Mouse (Mus musculus) NIH3T3 (cell line): ENCODE results near the gene Tpm4.
"Not testable (repeated sequence)": the region's sequence is repeated elsewhere in the genome, so short reads cannot be mapped to it uniquely, and the experiment has no call there.

Source experiments
- DNase-seq: peaks from one replicate; pipeline ENCODE4 v3.0.0-alpha.2; 2012; ENCODE audit warnings: low read depth

The Tpm4 gene

DNA sequence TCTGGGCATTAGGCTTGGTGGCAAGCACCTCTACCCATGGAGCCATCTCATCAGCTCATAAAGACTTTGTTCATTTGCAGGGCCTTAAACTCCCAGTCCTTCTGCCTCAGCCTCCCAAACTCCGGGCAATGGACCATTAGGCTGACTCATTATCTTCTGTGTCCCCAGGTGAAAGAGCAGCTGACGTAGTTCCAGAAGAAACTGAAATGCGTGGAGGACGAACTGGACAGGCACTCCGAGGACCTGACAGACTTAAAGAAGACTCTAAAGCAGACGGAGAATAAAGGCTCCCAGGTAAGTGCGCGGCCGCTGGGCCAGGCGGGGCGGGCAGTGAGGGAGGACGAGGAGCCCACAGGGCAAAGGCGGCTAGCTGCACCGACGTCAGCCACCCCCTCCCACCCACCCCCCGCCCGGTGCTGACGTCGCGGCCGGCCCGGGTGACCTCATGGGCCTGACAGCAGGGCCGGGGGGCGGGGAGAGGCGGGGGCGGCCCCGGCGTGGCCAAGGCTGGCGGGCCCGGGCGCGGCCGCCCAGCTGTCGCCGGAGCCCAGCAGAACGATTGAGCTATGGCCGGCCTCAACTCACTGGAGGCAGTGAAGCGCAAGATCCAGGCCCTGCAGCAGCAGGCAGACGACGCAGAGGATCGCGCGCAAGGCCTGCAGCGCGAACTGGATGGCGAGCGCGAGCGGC, at the start of gene Tpm4:
TSS of gene Tpm4 (plus strand) at position 220 of the 690 bp plus-strand sequence.
- peak; percentile 91 for DNase-seq

DNA sequence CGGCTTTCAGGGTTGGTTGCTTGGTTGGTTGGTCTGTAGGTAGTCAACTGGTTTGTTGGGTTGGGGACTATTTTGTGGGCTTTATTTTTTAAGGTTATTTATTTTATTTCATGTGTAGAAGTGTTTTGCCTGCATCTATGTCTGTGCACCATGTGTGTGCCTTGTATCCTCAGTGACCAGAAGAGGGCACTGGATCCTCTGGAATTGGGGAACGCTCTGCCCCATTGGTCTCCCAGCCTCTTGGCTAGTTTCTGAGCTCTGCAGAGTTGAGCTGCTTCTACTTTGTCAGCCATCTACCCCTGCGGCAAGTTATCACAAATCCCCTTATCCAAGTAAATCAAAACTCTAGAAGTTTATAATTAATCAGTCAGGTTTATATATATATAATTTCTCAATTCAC, 47.2 kb upstream of the Tpm4 start:
- peak; percentile 44 for DNase-seq

DNA sequence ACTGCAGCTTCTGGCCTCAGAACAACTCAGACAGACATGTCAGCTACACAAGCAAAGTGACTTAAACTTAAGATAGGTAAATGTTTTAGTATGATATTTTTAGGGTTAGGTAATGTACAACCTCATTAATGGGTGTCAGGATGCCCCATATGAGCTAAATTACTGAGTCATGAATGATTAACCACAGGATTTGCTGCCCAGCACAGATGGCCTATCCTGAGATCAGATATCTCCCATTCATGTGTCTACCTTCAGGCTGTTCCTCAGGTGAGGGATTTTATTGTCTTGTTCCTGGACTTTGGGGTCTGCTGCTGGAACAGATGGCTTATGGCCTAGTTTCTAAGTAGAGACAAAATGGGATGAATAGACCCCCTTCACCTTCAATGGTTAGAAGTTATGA, 38.1 kb upstream of the Tpm4 start:
- not testable (repeated sequence) for DNase-seq

DNA sequence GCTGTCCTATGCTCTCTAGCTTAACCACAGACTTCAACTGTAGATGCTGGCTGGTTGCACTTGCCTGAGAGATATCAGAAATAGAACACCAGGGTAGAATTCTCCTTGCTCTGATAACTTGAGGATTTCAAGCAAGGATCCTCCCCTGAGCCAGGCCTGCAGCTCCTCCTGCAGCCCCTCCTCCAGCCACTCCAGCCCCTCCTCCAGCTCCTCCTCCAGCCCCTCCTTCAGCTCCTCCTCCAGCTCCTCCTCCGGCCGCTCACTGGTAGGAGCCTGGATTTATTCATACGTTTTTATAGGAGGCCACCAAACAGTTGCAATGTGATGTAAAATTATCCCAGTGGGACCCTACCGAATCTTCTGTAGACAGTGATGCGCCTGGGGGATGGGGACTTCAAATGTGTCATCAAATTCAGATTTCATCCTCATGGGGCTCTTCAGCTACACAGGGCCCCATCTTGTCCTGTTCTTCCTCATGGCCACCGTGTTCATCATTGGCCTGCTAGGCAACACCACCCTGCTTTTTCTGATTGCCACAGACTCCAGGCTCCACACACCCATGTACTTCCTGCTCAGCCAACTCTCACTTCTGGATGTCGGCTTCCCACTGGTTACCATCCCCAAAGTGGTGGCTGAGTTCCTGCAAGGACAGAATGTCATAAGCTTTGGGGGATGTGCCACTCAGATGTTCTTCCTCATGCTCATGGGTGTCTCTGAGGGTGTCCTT, 35.2 kb upstream of the Tpm4 start:
- DNase-seq = peak; percentile 73

DNA sequence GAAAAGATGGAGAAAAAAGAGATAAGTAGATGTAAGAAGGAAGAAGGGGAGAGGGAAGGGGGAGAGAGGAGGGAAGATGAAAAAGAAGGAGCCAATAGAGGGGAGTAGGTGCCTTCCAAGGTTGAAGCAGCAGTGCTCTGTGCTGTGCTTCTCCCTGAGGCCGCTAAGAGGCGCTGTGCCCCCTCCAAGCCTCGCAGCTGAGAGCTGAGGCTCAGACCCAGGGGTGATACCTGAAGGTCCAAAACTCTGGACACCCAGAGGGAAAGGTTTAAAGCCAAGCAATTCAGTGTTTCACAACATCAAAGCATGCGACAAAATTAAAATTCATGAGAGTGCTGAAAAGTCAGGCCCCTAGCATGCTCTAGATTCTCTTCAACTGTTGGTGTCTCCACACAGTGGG, 29.6 kb upstream of the Tpm4 start:
- peak; percentile 37 for DNase-seq

DNA sequence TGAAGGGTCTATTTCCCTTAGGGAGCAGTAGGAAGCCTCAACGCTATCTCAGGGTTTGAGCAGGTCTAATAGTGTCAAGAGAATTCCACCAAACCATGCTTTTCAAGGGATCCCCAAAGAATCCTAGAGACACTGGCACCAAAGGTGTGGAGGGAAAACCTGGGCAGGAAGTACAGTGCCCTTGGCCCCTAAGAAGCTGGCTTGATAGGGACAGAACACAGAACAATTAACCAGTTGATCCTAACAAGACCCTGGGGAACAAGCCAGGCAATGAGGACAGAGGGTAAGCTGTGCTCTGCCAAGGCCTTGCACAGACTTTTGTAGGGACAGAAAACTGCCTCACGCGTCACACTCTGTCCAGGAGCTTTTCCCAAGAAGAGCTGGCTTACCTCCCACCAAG, 28.0 kb upstream of the Tpm4 start, which contains the start of gene Olfr374:
TSS of gene Olfr374 (plus strand) at position 301 of the 400 bp plus-strand sequence.
- no peak for DNase-seq

DNA sequence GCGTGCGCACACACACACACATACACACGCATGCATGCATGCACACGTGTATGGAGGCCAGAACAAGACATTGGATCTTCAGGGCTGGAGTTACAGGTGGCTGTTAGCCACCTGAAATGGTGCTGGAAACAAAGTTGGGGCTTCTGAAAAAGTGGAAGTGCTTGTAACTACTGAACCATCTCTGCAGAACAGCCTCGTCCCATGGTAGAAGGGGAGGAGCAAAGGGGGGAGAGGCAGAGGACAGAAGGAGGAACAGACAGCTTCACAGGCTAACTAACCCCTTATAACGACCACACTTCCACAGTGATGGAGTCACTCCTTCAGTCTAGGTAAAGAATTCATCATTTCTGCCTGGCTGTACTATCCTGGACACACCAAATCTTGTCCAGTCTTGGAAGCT, 23.9 kb upstream of the Tpm4 start:
- DNase-seq = no peak

DNA sequence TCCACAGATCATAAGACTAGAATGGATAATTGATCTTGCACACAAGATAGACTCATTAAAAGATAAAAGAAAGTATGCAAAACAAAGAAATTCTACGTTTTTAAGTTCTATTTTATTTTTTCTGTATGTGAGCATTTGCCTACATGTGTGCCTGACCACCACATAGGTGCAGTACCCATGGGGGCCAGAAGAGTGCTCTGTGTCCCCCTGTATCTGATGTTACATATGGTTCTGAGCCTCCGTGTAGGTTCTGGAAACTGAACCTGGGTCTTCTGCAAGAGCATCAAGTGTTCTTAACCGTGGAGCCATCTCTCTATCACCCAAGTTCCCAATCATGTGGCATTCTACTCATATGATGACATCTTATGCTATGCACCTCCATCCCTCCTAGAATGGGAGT, 22.3 kb upstream of the Tpm4 start:
- peak; percentile 29 for DNase-seq

DNA sequence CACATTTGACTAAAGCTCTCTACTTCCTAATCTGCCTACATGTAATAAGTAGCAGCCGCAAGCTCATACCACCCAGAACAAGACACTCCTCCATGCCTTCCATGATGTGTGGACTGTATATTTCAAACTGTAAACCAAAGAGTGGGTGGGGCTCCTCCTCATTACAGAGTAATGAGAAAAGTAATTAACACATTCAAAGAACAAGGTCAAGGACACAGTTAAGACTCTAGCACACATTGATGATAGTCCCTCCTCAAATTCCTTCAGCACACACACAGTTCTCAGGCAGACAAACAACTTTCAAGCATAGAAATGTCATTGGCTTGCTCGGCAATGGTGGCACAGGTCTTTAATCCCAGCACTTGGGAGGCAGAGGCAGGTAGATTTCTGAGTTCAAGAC, 19.6 kb upstream of the Tpm4 start:
- no peak for DNase-seq

DNA sequence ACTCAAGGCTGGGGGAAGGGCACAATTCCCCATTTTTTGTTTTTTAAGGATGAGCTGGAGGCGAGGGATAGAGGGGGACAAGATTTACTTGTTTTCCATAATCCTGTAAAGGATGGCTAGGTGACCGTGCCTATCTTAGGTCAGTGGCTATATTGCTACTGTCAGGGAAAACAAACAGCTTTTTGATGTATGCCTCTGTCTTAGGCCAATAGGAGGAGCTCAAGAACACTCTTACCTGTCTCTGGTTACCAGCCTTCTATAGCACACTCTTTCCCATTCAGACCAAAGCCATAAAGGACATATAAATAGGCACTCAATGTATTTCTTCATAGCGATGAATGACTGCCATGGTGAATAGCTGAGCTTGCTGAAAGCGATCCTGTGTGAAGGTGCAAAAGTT, 16.2 kb upstream of the Tpm4 start:
- no peak for DNase-seq

DNA sequence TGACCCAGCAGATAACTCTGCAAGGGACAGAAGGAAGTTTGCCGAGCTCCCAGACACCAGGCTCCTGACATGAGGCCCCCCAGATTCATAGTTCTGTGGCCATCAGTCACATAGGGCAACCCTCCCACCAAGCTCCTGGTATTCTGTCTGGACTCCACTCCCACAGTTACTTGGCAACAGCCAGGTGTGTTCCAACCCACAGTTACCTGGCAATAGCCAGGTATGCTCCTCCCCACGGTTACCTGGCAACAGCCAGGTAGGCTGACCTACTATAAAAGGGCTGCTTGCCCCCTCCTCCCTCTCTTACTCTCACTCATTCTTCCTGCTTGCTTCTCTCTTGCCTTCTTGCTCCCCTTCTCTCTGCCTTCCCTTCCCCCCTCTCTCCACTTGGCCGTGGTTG, 13.3 kb upstream of the Tpm4 start:
- not testable (repeated sequence) for DNase-seq

DNA sequence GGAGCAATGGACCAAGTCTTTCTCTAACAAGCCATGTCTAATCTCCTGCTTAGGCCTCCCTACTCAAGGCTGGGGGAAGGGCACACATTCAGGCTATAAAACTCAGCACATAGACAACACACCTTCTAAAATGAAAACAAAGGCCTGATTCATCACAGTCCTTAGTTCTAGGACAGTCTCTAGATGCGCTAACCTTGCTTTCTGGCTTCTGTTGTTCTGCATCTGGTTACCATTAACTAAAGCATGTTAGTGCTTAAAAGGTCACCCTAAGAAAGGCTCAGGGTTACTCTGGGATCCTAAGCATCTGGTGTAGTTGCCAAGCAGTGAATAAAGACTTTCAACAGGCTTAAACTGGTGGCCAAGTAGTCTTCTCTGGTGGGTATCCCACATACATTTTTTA, 12.8 kb upstream of the Tpm4 start:
- DNase-seq = no peak

DNA sequence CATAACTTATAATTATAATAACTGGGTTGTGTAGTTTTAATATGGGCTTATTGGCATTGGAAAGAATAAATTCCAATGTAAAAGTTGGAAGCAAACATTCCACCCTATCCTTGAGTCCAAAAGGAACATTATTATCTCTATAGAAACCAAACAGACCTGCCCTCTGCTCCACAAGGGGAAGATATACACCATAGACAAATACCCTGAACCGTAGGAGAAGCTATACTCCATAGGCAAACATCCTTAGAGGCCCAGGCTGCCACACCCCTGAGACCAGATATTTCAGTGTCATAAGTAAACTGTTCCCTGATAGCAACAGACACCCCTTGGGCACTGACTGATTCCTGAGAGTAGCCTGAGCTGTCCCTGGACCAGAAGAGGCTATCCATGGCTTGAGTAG, 6.9 kb upstream of the Tpm4 start:
- no peak for DNase-seq

DNA sequence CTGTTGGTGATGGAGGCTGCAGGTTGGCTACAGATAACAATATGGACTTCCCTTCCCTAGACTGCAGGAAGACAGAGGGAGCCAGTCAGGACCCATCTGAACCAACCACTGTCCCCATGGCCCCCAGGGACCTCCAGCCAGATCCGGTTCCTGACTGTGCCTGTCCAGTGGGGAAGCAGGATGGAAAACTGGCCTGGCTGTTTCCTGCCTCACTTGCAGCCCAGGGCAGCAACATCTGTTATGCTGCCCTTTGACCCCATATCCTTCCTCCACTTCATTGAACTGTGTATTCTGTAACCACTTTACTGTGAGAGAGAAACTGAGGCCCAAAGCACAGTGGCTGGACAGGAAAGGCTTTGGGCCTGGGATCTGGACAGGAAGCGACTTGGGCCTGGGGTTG, 3.5 kb upstream of the Tpm4 start:
- no peak for DNase-seq

DNA sequence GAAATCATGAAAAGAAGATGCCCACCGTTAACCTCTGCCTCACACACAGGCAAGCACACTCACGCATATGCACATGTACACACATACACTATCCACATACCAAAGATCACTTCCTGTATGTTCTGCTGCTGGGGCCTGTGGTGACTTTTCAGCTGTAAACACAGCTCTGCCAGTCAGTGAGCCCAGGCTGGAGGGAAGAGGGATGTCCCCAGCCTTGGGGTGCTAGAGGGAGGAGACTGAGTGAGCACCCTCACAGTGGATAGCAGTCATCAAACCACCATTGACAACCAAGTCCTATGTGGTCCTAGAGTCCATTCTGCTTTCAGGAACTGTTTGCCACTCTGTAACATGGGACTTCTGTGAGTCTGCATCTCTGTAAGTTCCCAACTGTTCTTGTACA, 2.9 kb upstream of the Tpm4 start:
- DNase-seq = no peak

DNA sequence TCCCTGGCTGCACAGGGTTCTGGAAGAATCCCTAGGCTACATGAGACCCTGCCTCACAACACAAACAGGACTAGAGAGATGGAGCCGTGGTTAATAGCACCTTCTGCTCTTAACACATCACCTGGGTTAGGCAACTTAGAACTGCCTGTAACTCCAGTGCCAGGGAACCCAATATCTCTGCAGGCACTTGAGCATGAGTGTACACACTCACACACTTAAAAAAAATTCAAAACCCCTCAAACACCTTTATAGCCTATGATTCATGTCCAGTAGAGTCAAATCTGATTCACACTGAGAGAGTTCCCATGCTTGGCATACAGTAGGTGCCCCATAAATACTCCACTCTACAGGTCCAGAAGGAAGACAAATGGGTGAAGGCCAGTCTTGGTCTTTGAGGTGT, 2.4 kb upstream of the Tpm4 start:
- DNase-seq = peak; percentile 37

DNA sequence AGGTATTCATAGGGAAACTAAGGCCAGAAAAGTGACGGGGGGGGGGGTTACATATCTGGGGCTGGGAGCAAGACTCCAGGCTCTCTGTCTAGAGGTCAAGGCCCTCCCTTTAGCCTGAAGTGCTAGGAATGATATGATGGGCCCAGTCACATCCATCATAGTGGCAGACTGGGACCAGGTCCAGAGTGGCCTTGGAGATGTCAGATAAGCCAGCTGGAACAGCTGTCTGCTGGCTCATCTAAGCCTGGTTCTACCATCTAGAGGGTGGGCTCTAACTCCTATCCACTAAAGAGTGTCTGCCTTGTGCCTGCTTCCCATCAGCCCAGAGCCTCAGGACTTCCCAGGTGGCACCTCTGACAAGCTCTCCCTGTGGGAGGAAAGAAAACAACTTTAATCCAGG, 1.9 kb upstream of the Tpm4 start:
- DNase-seq = peak; percentile 64

DNA sequence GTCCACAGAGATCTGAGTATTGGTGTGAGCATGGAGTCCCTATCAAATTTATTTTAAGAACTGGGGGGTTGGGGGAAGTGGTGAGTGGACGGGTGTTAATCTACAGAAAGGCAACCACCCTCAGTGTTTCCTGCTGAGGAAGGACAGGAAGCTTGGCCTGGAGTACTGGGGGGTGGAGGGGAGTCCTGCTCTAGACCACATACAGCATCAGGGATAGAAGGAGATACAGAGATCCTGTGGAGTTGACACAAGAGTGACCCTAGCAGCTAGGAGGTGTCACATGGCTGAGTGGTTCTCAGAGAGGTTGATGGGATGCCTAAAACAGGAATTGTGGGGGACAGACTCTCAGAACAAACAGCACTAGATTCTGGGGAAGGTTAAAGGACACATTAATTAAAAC, 1.3 kb upstream of the Tpm4 start:
- no peak for DNase-seq

DNA sequence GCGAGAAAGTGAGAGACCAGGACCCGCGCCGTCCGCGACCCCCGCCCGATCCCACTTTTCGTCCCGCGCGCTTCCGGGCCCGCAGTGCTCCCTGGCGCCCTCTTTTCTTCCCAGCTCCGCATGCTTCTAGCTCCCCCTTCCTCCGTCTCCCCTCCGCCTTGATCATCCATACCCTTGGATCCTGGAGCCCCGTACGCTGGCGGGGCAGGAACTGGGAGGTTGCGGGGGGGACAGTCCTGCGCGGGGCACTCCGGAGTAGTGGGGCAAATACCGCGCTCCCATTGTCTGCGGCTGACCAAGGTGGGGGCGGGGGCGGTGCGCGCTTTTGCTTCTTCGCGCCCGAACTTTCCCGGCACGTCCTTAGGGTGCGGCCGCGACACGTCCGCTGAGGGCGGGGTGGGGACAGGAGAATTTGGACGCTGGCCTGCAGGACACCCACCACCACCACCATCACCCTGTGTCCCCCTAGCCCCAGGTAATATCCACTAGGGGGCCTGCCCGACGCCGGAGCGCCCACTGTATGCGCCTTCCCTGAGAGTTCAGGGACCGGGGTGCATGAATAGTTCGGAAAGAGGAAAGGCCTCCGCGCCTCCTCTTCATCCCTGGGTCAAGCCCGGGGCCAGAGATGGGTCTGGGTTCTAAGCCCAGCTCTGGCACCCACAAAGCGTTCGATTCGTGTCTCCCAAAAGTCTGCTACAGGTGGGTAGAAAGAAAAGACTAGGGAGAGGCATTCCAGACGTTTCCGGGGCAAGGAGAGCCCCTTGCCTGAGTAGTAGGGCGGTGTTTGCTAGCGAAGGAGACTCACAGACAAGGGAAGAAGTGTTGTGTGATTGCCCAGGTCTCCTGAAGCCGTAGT, 899 bp downstream of the Tpm4 start:
- DNase-seq = peak; percentile 71

DNA sequence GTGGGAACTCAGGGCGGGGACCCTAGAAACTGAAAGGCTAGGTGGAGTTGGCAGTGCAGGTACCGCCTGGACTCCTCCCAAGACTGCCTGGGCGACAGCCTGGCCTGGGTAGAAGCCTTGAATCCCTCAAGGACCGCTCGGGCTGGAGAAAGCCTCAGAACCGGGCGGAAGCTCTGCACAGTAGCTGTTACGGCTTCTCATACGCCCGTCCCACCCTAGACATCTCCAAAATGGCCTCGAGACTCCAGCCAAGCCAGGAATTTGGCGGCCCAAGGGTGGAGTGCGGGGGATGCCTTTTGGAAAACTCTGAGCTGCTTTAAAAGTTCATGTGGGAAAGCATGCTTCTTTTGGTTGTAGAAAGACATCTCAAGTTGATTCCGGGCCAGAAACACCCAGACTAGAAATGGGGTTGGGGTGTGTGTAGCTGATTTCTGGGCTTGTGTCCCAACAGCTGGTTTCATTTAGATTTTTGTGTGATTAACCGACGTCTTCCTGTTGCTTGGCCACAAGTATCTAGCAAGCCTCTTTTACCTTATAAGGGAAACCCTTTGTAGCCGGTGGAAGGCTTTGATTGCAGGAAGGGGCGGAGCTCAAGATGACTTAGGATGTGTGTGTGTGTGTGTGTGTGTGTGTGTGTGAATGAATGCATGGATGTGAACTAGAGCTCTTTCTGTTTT, 1.7 kb downstream of the Tpm4 start:
- peak; percentile 99 for DNase-seq

DNA sequence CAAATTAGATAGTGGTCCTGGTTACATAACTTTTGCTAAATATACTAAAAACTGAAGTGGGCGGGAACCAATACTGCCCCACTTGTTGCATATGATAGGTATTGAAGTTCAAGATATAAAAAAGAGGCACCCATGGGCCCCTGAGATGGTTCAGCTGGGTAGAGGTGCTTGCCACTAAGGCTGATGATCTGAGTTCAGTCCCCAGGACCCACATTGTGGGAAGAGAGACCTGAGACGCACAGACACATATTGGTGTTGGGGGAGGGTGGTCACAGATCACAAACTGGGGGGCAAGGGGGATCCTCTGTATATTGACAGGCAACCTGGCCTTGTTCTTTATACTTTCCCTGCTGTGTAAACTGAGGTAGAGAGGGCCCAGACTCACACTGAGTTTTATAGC, 2.7 kb downstream of the Tpm4 start:
- DNase-seq = no peak

DNA sequence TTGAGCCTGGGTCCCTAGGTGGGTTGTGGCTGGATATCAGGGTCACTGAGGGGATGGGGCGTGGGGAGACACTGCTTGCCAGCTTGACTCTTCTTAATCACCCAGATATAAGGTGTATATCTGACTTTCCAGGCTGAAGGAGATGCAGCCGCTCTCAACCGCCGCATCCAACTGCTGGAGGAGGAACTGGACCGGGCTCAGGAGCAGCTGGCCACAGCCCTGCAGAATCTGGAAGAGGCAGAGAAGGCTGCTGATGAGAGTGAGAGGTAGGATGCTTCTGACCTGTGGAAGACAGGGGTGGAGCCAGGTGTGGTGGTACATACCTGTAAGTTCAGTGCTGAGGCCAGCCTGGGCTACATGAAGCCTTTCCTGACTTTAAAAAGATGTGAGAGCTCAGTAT, 3.7 kb downstream of the Tpm4 start:
- no peak for DNase-seq
